Mouse (Mus musculus) brain, embryonic 18.5 days (tissue): ENCODE data around the gene Pcdh7.

ENCODE experiments used
- DNase-seq: peaks from one replicate; pipeline ENCODE4 v3.0.0-alpha.2; 2012; ENCODE audit warnings: low read depth, low spot score

The Pcdh7 gene

DNA sequence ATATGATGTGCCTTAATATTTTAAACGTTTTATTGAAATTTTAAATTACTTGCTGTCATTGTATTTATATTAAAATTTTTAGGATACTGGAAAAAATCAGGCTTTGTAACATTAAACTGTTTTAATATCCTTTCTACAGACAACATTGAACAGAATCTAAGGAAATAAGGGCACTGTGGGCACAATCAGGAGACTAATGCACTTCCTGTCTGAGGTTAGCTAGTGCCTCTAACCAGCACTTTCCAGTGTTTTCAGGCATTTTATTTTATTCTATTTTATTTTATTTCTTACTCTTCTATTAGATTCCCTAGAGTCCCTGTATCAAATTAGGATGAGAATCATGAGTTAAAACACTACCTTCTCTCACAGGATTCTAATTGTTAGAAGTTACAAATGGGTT, 28.1 kb downstream of the Pcdh7 start:
- DNase-seq = no peak

GRCm38 (mm10) chr5:57750320-57750719, 32.6 kb downstream of the Pcdh7 start:
- DNase-seq = no peak

GRCm38 (mm10) chr5:57755791-57756190, 38.0 kb downstream of the Pcdh7 start:
- no peak for DNase-seq

GRCm38 (mm10) chr5:57756726-57757424, 39.1 kb downstream of the Pcdh7 start:
- no peak for DNase-seq

DNA sequence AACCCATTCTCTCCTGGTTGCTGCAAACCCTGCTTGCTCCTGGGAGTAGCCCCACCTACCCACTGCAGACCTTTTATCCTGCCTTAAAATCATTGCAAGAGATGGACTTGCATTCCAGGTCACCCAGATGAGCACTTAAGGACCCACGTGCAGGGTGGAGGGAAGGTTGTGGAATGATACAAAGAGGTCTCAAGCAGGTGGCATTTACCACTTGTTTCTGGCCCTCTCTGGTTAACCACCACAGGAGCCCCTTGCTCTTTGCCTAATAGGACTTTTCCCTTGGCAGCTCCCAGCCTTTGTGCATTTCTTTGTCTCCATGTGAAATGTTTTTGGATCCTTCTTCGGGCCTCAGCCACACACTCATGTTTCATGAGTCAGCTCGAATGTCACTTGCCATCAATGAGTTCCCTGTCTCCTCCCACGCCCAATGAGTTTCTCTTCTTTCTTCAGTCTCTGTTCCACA, 39.7 kb downstream of the Pcdh7 start:
- no peak for DNase-seq

GRCm38 (mm10) chr5:57758968-57759367, 41.2 kb downstream of the Pcdh7 start:
- no peak for DNase-seq

- no peak for DNase-seq
These were observed 42.6 kb downstream of the Pcdh7 start for GRCm38 (mm10) chr5:57760069-57761063.

DNA sequence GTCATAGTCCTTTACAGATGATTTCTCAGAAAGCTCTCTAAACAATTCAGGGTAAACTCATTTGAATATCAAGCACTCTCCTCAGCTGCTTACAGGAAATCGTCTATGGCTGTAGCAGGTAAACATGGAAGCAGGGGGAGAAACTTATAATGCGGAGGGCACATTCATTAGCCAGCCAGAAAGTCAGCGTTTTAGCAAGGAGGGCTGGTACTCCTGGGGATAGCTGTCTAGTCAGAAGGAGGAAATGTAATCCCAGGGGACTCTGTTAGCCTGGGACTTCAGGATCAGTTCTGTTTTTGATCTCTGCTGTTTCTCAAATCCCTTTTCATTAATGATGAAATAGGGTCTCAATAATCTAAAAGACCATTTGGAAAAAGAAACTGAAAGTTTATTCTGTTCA, 47.6 kb downstream of the Pcdh7 start:
- DNase-seq = no peak

DNA sequence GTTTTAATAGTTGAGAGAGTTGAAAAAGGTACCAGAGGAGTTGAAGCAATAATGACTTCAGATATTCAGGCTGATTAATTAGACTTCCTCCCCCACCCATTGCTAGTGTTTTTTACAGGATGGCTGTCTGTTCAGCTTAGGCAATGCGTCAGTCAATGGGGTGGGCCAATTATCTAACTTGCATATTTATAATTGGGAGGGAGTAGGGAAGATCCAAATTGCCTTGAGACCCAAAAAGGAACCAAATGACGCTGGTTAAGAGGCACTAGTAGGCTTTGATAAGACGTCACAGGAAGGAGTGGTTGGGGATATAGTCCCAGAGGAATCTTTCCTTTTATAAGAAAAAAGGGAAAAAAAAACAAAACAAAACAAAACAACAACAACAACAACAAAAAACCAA, 49.6 kb downstream of the Pcdh7 start:
- DNase-seq = no peak

GRCm38 (mm10) chr5:57768469-57769022, 50.8 kb downstream of the Pcdh7 start:
- no peak for DNase-seq

- DNase-seq = no peak
These were observed 51.9 kb downstream of the Pcdh7 start for GRCm38 (mm10) chr5:57769644-57770043.

- DNase-seq = no peak
These were observed 52.6 kb downstream of the Pcdh7 start for GRCm38 (mm10) chr5:57770364-57770763.

DNA sequence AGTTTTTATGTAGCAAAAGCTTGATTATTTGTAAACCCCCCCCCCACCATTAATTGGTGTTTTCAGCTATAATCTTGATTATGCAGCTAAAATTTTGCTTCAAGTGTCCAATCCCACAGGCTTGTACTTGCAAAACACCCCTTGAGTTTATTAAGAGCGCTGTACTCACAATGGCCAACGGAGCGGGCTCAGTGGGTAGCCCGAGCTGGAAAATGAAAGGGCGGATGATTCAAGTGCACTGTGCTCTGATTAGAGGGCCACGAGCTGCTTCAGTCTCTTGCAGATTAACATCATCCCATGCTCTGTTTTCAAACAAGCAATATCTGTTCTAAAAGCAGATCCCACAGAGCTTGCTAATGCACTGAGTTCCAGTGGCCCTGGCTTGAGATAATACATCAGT, 53.4 kb downstream of the Pcdh7 start:
- DNase-seq = no peak

DNA sequence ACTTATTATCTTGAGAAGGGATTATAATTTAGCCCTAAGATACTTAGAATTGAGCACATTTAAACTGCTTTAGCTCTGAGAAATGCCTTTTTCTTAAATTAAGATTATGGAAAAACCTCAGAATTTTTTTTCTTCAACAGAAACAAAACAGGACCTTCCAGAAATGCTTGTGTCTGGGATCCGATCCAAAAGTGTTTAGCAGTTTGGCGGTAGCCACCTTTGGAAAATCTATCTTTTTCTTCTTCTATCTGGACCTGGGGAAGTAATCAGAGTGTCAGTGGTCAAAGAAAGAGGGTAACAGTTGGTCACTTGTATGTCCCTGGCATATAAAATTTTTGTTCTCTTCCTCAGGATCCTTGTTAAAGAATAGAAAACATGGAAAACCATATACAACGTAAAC, 54.9 kb downstream of the Pcdh7 start:
- no peak for DNase-seq

DNA sequence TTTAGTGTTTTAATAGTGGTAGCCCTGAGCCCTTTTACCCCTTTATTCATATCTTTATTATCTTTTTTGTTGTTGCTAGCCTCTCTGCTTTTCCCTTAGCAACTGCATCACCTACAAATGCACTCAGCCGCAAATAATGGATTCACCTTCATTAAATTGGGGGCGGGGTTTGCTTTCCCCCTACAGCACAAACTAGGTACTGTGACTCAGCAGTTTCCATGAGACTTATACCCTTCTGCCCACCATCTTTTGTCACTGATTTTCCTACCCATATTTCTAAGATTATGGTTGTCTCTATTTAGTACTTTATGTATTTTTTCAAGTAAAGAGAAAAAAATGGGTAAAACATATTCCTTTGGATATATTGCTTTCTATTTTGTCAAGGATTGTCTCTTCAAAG, 56.7 kb downstream of the Pcdh7 start:
- DNase-seq = no peak

- no peak for DNase-seq
These were observed 60.3 kb downstream of the Pcdh7 start for GRCm38 (mm10) chr5:57778093-57778492.

- DNase-seq = no peak
These were observed 62.2 kb downstream of the Pcdh7 start for GRCm38 (mm10) chr5:57779951-57780350.

DNA sequence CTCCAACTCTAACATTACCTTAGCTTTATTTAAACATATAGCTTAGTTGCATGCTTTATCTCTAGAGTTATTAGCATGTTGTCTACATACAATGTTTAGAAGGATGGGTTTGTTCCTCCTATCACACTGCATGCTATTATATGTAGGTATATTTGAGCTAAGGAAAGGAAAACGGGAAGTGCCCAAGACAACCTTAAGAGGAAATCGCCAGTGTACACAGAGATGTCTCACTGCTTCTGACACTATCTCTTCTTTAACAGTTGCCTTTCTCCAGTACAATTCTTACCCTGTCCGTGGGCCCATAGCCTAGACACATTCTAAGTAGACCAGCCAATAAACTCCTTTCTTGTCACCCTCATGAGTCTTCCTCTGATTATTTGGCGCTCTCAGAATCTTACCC, 62.8 kb downstream of the Pcdh7 start:
- no peak for DNase-seq

- no peak for DNase-seq
These were observed 64.2 kb downstream of the Pcdh7 start for GRCm38 (mm10) chr5:57781950-57782349.

- no peak for DNase-seq
These were observed 64.8 kb downstream of the Pcdh7 start for GRCm38 (mm10) chr5:57782546-57782945.

DNA sequence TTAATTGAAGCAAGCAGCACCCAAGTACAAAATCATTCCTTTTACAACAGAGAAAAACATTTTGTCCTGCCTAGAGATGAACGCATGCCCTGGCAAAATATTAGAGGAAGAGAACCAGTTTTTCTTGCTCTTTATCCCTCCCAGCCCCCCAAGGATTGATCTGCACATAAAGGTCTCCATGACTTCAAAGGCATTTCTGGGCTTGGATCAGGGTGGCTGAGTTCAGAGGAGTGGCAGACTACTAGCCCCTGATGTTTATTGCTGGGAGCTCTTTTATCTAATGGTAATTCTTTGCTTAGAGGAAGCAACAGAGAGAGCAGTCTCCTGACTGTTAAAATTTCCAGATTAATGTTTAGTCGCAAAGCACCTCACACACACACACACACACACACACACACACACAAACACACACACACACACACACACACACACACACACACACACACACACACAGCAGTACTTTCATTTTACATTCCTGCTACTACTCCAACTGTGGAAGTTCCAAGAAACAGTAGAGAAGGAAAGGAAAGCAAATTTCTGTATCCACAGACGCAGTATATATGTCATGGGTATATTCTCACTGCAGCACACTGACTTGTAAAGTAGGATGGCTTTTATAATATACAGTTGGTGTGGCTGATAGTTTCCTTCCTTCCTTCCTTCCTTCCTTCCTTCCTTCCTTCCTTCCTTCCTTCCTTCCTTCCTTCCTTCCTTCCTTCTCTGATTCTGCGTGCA, 71.2 kb downstream of the Pcdh7 start:
- no peak for DNase-seq

- no peak for DNase-seq
These were observed 78.6 kb downstream of the Pcdh7 start for GRCm38 (mm10) chr5:57796337-57796736.
